Mouse (Mus musculus): ENCODE data around the gene Cdc42ep4.

Cdc42ep4 gene

DNA sequence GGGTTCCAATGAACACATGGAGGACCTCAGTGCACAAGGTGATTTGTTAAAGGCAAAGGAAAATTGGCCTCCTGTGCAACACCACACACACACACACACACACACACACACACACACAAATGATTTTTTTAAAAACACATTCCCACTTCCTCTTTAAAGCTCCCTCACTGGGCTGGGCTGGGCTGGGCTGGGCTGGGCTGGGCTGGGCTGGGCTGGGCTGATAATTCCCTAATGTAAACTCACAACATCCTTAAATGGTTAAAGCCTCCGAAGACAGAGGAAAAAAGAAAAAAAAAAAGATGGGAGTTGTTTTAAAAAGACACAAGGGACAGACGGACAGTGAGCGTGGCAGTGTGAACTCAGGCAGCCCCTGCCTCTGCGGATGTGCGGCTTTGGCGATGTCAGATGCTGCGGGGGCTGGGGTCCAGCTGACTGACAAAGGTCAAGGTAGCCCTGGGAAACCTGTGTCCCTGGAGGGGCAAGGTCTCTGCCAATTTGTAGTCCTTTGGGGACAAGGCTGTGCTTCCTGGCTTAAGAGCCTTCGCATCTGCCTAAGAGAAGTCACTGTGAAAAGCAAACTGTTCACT is 26.3 kb upstream of the Cdc42ep4 start:
- DNase-seq (ENCODE audit: low read depth, low spot score): no peak

DNA sequence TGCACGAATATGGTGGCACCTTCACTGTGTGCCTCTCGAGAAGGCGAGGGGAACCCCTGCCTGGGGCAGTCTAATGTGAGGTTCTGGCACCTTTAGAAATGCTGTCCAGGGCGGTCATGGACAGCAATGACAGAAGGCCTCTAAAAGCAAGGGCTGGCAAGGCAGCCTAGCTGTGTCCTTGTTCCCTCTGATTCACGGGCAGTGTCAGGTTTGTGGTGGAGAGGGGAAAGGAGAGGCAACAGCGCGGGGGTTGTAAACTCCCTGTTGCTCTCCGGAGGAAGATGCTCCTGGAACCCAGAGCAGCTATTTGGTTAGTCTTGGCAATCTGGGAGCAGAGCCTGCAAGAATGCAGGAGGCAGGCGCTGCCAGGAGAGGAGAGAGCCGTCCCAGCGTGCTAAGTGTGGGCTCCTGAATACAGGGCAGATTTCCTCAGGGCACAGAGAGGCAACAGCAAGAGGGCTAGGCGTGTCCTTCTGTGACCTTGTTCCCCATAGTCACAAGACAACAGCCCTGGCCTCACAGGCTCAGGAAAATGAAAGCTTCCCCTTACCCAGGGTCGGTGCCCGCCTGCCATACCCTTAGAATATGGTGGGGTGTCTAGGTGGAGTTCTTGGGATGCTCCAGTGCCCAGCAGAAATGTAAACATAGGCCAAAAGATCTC is 25.3 kb upstream of the Cdc42ep4 start:
- DNase-seq (ENCODE audit: low read depth, low spot score): no peak

DNA sequence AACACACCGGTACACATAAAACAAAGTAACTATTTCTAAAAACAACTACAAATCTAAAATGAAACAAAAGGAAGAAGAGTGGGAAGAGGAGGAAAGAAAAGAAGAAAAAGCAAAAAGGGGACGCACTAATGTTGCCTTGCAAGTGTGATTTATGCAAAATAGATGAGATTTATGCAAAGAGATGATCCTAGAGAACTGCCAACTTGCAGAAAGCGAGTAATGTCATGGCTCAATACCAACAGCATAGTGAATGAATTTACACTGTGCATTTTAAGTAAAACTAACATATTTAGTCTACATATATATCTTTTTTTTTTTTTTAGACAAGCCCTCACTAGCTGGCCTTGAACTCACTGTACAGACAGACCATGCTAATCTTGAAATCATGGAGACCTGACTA is 23.1 kb upstream of the Cdc42ep4 start:
- no peak for DNase-seq (ENCODE audit: low read depth, low spot score)

DNA sequence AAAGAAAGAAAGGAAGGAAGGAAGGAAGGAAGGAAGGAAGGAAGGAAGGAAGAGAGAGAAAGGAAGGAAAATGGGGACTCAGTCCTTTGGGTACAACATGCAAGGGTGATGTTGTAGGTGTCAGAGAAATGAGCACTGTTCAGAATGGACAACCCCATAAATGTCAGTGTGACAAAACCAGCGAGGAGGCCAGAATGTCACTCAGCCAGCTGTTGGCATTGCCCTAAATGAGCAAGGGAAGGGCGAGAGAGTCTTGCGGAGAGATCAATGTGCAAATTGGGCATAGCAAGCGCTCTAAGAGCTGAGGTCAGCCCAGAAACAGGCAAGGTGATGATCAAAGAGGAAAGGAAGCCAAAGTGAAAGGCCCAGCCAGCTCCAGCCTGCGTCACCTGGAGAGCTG is 21.5 kb upstream of the Cdc42ep4 start:
- no peak for DNase-seq (ENCODE audit: low read depth, low spot score)

DNA sequence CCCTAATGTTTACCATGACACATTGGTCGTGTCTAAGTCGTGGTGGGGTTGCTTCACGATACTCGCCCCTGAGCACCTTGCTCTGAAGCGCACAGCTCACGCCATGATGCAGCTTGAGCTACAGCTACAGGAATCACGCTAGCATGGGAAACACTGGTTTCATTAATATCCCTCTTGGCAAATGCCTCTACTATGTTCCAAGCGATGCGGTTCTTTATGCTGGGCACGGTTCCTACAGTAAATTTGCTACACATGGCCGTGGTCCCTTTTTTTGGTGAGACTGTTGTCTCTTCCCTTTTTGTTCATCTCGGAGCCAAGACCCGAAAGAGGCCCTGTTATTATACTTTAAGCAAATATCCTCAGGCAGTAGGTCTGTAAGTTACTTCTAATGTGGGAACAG is 19.5 kb upstream of the Cdc42ep4 start:
- DNase-seq (ENCODE audit: low read depth, low spot score): no peak

DNA sequence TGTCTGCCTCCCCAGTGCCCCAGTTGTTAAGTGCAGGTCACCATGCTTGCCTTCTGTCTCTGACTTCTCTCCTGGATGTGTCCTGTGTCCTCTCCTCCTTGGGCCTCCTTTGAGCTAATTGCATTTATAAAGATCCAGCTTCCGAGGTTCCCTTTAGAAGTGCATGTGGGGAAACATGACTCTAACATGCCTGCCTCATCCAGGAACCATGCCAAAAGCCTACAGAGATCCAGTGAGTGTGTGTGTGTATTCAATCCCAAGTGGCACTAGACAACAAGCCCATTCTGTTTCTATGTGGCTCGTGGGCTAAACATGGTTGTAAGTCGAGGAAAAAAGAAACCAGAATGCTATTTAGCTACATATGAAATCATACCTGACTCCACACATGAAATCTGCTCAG is 16.7 kb upstream of the Cdc42ep4 start:
- no peak for DNase-seq (ENCODE audit: low read depth, low spot score)

DNA sequence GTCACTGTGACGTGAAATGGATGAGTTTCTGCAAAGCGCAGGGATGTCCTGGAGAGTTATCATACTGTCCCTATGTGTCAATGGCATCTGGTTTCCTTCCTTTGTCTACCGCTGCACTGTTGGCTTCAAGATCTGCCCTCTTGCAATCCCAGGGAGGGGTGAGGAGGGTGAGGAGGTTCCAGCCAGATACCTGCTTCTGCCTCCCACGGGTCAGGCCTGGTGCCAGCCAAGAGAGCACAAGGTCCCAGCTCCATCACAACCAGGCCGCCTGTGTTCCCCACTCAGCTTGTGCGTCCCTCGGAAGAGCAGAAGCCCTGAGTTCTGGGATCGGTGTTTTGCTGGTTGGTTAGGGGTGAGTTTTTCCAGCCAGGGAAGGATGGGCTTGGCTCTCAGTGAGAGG is 15.6 kb upstream of the Cdc42ep4 start:
- DNase-seq (ENCODE audit: low read depth, low spot score): no peak

DNA sequence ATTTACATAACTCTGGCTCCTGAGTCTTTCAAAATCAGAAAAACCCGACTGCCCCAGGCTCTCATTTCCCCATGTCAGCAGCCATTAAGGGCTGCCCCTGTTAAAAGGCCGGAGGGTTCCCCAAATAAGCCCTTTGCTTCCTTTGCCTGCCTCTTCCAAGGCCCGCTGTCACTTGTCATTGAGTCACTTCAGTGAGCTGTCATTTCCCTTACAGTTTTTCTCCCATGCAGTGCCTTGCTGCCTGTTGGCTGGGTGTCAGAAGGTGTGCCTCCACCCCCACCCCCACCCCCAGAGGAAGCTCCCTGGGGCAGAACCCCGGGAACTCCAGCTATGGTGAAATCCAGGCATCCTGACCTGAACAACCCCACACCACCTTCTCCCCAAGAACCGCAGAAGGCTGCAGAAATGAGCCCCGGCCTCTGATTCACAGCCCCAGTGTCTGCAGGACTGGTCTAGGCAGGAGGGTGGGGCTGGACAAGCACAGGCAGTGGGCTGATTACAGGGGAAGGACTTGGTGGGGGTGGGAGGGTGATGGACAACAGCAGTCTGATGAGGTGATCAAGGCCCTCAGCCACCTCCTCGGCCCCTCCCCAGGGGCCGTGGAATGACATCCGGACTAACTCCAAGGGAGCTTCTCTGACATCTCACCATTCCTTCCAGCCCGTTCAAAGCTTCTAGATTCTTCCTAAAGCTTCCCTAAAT is 14.8 kb upstream of the Cdc42ep4 start:
- DNase-seq (ENCODE audit: low read depth, low spot score): no peak

DNA sequence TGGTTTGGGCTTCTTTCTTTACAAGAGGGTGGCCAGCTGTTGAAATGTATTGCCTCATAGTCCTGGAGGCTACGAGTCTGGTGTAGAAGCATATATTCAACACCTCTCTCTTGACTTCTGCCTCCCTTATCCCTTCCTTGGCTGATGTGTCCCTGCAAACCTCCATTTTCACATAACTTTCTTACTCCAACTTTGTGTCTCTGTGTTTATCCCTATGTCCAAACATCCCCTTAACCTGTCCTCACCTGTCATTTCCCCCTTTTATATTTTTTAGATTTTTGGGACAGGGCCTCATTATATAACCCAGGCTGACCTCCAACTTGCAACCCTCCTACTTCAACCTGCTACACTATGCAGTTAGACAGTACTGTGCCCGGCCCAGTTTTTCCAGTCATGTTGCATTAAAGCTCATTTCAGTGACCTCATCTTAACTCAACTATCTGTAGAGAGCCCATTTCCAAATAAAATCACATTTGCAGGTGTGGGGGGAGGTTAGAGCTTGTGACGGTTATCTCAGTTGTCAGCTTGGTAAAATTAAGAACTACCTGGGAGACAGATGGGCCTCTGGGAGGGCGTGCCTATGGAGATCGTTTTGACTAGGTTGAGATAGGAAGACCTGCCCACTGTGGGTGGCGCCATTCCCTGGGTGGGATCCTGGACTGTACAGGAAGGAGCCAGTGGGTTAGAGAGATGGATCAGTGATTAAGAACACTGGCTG is 12.6 kb upstream of the Cdc42ep4 start:
- DNase-seq (ENCODE audit: low read depth, low spot score): no peak

DNA sequence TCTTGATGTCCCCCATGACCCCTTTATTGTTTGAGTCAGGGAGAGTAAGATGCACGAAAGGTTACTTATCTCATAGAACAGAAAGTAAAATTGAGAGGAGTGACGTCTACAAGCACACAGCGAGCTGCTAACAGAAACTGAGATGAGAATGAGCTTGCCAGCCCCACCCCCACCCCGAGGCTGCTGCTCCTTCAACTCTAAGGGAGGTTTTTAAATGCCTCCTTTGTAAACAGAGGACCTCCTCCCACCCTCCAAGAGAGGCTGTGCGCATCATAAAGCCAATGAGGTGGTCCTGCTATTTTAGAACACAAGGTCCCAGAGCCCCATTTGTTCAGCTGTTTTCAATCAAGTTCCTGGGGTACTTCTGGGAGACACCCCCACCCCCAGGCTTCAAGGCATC is 11.8 kb upstream of the Cdc42ep4 start:
- DNase-seq (ENCODE audit: low read depth, low spot score): peak; percentile 68

DNA sequence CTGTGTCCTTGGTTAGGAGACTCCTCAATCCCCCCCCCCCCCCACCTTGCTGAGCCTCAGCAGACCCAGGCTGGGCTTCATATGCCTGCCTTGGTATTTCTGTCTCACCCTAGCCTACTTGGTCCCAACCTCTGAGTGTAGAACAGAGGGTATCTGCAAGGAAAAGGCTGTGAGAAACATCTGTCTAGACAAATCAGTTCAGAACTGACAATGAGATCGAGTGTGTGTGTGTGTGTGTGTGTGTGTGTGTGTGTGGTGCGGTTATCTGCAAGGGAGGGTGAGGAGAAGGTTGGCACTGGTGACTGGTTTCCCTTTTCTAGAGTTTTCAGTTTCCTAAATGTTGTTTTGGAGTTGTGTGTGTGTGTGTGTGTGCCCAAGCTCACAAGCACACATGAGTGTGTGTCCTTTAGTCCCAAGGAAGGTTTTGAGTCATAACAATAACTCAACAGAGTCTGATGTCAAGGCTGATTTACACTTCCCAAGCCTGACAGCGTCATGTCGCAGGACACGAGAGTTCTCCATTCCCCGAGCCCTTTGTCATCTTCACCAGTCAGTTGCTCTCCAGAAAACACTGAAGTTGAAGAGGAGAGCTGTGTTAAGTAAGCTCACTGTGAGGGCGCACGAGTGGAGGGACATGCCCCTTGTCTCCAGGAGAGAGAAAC is 10.6 kb upstream of the Cdc42ep4 start:
- no peak for DNase-seq (ENCODE audit: low read depth, low spot score)

DNA sequence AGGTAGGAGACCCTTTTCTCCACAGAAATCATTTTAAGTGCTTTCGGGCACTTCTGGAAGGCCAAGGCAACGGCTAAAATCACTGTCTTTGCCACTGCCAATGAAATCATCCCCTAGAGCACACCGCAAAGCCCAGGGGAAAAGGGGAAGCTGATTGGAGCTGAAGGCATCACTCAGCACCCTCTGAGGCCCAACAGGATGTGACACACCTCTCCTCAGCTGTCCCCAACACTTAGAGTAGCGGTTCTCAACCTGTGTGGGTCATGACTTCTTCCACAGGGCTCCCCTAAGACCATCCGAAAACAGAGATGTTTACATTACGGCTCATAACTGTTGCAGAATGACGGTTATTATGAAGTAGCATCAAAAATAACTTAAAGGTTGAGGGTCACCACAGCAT is 10.0 kb upstream of the Cdc42ep4 start:
- no peak for DNase-seq (ENCODE audit: low read depth, low spot score)

DNA sequence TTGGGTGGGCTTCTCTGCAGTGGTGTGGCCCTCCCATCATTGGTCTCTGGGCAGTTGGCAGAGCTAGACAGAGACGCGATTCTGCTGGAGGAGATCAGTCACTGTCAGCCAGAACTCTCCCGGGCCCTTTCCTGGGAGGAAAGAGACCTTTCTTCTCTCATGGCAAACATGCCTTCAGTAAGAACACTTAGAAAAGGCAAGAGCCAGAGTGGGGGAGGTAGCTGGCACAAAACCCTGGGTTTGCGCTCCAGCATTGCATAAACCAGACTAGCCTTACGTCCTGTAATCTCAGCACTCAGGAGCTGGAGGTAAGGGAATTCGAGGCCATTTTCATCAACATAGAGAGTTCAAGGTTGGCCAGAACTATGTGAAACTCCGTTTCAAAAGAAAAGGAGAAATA is 8.8 kb upstream of the Cdc42ep4 start:
- DNase-seq (ENCODE audit: low read depth, low spot score): no peak

DNA sequence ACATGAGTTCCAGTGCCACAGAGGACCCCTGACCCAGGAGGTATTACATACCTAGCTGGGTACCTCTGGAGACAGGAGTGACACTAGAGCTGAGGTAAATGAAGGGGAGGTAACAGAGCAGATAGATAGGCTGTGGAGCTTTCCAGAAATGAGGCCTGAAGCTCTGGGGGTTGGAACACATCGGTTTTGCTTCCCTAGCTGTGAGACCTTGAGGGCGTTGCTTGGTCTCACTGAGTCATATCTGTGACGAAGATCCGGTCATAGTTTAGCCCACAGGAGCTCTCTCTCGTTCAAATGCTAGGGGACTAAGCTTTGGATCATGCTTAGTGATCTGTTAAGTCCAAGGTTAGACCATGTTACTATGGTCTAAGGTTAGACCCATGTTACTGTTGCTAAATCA is 7.2 kb upstream of the Cdc42ep4 start:
- DNase-seq (ENCODE audit: low read depth, low spot score): no peak

DNA sequence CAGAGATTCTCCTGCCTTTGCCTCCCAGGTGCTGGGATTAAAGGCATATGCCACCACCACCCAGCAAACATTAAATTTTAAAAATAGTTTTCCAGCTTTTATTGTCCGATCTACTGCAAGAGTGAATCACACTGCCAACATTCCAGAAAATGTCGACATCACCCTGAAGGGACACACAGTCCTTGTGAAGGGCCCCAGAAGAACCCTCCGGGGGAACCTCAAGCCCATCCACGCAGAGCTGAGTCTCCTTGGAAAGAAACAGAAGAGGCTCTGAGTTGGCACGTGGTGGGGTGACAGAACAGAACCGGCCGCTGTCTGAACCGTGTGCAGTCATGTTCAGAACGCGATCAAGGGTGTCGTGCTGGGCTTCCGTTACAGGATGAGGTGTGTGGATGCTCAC is 4.9 kb upstream of the Cdc42ep4 start:
- DNase-seq (ENCODE audit: low read depth, low spot score): no peak

DNA sequence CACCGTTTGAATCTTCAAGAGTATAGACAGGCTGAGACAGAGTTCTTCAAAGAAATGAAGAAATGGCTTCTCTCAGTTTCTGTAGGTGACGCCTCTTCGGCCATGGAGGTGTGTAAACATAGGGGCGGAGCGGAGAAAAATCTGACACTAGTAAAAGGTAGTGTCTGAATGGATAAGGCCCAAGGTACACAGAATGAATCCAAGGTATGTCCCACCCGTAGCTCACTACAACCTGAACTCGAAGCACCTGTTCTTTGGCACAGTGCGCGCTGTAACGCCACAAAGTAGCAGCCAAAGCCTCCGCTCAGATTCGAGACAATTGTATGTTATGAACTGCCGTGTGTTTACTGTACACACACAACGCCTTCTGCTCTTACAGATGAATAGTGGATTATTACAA is 4.2 kb upstream of the Cdc42ep4 start:
- no peak for DNase-seq (ENCODE audit: low read depth, low spot score)

DNA sequence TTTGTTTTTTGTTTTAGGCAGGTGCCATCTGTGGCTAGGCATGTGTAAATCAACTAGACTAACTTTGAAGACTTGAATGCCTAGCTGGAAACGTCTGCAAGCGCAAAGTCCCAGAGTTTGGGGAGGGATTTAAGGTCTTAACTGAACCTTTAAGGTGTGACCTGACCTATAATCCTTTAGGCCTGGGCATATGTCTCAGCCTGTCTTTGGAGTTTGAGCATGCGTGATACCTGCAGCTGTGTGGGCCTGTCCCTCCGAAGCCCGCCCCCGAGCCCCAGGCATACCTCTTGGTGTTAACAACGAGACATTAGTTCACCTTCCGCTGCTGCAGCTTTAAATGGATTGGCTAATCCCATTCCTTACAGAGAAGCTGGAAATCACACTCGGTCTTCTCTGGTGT is 3.2 kb upstream of the Cdc42ep4 start:
- DNase-seq (ENCODE audit: low read depth, low spot score): no peak

DNA sequence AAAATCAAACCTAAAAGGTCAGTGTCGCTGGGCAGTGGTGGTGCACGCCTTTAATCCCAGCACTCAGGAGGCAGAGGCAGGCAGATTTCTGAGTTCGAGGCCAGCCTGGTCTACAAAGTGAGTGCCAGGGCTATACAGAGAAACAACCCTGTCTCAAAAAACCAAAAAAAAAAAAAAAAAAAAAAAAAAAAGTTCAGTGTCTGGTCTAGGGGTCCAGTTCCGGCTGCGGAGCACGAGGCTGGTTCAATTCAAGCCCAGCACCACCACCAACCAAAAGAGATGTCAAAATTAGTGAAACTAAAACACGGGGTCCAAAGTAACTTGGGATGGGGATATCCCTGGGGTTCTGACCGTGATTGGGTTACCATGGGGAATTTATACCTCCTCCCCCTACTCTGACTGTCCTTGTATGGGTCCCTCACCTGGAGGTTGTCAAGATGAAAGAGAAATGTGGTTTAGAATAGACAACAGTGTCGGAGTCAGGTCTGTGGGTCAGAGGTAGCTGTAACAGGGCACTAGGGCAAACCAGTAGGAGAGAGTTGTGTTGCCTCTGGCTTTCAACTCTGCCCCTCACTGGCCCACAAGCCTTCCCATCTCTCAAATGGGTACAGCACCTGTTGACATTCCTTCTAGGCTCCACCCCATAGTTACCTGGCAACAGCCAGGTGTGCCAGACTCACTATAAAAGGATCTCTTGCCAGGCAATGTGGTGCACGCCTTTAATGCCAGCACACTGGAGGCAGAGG is 1.2 kb upstream of the Cdc42ep4 start:
- DNase-seq (ENCODE audit: low read depth, low spot score): no peak

DNA sequence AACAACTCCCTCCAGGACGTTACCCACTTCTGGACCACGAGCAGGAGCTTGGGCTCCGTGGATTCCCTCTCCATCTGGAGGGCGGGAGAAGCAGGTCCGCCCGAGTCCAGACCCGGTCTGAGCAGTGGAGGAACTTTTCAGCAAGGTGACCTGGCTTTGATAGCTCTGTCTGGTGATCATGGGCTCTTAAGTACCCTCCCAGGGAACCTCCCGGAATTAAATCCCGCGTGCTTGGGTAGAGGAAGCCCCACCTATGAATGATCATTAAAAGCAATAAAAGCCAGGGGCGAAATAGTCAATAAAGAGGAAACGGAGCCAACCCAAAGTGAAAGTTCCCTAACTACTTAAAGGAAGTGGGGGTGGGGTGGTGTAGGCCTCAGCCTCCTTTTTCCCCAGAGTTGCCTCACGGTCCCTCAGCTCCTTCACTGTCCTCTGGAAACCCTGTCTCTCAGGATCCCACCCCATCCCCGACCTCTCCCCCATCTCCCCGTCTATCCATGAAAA is 529 bp upstream of the Cdc42ep4 start:
- DNase-seq (ENCODE audit: low read depth, low spot score): peak; percentile 93

DNA sequence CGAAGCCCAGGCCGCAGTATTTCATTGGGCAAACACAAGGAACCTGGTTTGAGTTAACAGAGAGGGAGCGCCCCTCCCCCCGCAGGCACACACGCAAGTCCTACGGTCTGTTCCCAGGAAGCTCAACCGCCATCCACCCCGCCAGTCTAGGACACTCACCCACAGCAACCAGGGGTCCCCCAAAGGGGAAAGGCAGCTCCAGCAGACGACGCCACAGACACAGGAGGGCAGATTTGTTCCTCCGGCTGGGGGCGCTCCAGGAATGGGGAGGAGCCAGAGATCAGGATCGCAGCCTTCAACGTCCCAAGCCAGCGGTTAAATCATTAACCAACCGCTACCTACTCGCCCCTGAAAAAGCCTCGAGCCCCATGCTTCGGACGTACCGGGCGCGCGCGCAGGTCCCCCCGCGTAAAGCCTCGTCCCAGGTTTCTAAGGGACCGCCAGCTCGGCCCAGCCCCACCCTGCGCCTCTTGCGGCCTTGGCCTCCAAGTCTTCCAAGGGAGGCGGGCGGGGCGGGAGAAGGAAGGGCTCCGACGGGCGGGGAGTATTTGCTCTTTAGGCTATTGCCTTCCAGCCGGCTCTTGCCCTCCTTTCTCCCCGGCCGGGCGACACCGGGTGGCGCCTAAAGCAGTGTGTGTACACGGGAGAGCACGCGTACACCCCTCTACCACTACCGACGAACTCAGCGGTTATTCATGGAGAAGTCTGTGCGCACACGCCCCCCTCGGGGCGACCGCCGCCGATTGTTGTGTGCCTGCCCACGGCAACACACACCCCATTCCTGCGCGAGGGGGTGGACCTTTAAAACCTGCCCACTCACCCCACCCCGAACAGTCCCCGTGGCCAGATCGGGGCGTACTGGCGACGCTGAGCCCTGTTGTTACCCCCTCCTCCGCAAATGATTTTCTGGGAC is 854 bp downstream of the Cdc42ep4 start:
- peak; percentile 74 for DNase-seq (ENCODE audit: low read depth, low spot score)

All from ES-CJ7 (cell line).